Mouse (Mus musculus): Measurements from ENCODE around the gene Gm20604. TPM values are rescaled to one million over a fixed set of nuclear protein-coding genes. Genes with fewer than 3 reads are reported as not detected.

Gm20604 gene
- polyA plus RNA-seq, 1 experiment from 2014 or later: 23.6 TPM

DNA sequence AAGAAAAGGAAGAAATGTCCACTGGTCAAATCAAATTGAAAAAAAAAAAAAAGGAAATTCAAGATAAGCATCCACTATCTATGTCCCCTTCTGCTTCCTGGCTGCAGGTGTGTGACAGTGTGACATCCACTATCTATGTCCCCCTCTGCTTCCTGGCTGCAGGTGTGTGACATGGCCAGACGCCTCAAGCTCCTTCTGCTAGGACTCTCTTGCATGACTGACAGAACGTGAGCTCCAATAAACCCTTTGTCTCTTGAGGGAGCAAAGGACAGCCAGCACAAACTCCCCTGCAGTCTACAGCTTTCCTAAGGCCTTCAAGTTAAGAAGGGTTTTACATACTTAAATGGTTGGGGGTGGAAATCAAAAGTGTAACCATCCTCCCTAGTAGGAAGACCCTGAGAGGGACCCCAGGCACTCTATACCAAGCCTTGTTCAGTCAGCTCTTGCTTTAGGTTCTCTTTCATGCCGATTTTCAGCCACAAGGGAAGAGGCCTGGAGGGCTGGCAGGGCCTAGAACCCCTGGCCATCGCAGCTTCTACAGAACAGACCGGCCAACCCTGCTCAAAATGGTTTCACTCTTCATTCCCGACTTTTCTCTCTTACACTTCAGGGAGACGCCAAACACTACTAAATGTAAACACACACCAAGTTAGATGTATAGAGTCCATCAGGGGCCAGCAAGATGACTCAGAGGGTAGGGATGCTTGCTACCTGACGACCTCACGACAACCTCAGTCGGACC lies 43.6 kb downstream of the Gm20604 start:
- H3K27me3 ChIP-seq: no peaks in the 10 kb centered on the region
- no peak overlapping the region for H3K9ac ChIP-seq
- no peak for ATAC-seq (ENCODE audit: insufficient number of reproducible peaks, low FRiP score, low TSS enrichment, low read depth)
- H3K27ac ChIP-seq: no peak overlapping the region
- H3K9me3 ChIP-seq: no peaks in the 10 kb centered on the region
- no peak overlapping the region for H3K4me3 ChIP-seq
- H3K36me3 ChIP-seq: no peaks in the 10 kb centered on the region
- H3K4me2 ChIP-seq: no peak overlapping the region
- WGBS: 82% methylated on average over 10 of the region's 10 CpGs
- peaks cover 12% of the 10 kb centered on the region; the same call in 1 of the 2 replicates for H3K4me1 ChIP-seq

DNA sequence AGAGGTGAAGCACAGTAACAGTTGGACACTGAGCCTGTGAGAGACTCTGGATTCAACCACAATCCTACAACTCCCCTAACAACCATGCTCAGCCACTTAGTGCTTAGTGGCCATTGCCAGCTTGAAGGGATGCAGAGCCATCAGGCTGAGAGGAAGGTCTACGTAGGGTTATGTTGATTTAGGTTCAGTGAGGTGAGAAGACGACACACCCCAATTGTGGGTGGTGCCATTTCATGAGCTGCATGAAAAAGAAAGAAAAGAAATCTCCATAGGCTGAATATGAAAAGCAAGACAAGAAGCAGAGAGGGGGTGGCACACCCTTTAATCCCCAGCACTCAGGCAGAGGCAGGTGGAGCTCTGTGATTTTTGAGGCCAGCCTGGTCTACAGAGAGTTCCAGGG lies 44.4 kb downstream of the Gm20604 start:
- Histone ChIP-seq H3K9me3 (no peaks in the 10 kb centered on the region), H3K9ac (no peak overlapping the region), H3K4me3 (no peak overlapping the region), H3K4me2 (no peak overlapping the region), H3K4me1 (peaks cover 7% of the 10 kb centered on the region; the same call in 1 of the 2 replicates), H3K36me3 (no peaks in the 10 kb centered on the region), H3K27me3 (no peaks in the 10 kb centered on the region), H3K27ac (no peak overlapping the region)
- 68% methylated on average over 2 of the region's 2 CpGs for WGBS
- ATAC-seq (ENCODE audit: insufficient number of reproducible peaks, low FRiP score, low TSS enrichment, low read depth): no peak

DNA sequence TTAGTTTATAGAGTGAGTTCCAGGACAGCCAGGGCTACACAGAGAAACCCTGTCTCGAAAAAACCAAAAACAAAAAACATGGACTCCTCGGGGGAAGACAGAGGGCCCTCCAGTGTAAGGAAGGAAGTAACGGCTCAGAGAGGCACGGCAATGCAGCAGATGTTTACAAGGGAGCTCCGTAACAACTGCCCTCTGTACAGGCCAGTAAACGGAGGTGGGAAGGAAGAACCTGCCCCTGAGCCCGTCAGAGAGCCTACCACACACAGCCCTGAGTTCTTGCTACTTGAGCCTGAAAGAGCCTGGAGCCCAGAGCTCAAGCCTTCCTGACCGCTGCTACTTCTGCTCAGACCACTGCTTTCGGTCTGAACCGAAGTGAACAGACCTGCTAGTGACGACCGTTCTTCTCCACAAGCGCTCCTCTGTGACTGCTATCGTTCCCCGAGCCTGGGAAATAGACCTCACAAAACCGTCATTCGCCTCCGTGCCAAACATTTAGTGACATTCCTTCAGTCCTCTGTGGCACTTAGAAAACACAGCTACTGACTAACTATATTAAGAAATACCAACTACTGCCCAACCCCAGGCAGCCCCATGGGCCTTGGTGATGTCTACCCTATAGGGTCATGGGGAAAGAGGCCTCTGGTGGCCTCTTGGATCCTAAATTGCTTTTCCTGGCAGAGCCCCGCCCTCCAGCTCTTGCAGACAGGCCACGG lies 45.2 kb downstream of the Gm20604 start:
- H3K27ac ChIP-seq: peak overlapping the region; percentile 33; the same call in 1 of the 2 replicates
- peak overlapping the region; percentile 20; the same call in 1 of the 2 replicates for H3K4me2 ChIP-seq
- no peaks in the 10 kb centered on the region for H3K27me3 ChIP-seq
- H3K9ac ChIP-seq: no peak overlapping the region
- 46% methylated on average over 20 of the region's 20 CpGs for WGBS
- ATAC-seq (ENCODE audit: insufficient number of reproducible peaks, low FRiP score, low TSS enrichment, low read depth): no peak
- no peaks in the 10 kb centered on the region for H3K9me3 ChIP-seq
- H3K4me3 ChIP-seq: no peak overlapping the region
- H3K4me1 ChIP-seq: peaks cover 7% of the 10 kb centered on the region; the same call in 1 of the 2 replicates
- H3K36me3 ChIP-seq: no peaks in the 10 kb centered on the region

DNA sequence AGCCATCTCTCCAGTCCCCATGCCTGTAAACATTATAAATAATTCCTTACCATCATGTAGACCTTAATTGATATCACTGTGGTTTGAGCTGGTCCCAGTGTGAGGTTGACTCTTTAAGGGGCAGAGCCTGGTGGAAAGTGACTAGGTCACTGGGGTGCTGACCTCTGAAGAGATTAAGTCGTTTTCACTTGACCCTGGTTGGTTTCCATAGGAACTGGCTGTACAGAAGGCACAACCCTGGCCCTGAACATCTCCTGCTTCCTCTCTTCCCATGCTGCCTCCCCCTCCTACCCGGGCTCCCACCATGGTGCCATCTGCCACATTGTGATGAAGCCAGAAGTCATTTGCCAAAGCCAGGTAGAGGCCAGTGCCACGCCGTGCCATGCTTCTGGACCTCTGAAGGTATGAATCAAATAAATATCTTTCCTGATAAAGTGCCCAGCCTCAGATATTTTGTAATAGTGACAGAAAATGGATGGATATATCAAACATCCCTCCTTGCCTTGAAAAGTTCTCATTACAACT lies 47.6 kb downstream of the Gm20604 start:
- no peak for ATAC-seq (ENCODE audit: insufficient number of reproducible peaks, low FRiP score, low TSS enrichment, low read depth)
- no peak overlapping the region for H3K9ac ChIP-seq
- peaks cover 7% of the 10 kb centered on the region; the same call in 1 of the 2 replicates for H3K4me1 ChIP-seq
- H3K27ac ChIP-seq: no peak overlapping the region
- no peak overlapping the region for H3K4me2 ChIP-seq
- WGBS: 61% methylated on average over 4 of the region's 4 CpGs
- no peaks in the 10 kb centered on the region for H3K9me3 ChIP-seq
- no peak overlapping the region for H3K4me3 ChIP-seq
- peaks cover 7% of the 10 kb centered on the region; the same call in 1 of the 2 replicates for H3K27me3 ChIP-seq
- no peaks in the 10 kb centered on the region for H3K36me3 ChIP-seq

DNA sequence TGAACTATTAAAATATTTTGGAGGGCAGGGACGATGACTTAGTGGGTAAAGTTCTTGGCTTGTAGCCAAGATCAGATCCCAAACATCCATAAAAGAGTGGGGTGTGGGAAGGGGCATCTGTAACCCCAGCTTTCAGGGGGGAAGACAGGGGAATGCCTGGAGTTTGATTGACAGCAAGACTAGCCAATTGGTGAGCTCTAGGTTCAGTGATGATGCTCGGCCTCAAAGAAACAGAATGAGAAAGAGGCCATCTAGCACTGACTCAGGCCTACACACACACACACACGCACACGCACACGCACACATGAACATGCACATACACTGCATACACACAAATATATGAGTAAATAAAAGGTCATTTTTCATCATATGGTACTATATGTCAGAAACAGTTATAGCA lies 48.6 kb downstream of the Gm20604 start:
- no peak for ATAC-seq (ENCODE audit: insufficient number of reproducible peaks, low FRiP score, low TSS enrichment, low read depth)
- Histone ChIP-seq H3K4me2 (no peak overlapping the region), H3K4me1 (peaks cover 13% of the 10 kb centered on the region; the same call in 1 of the 2 replicates), H3K9ac (no peak overlapping the region), H3K36me3 (no peaks in the 10 kb centered on the region), H3K4me3 (no peak overlapping the region), H3K27ac (no peak overlapping the region), H3K9me3 (no peaks in the 10 kb centered on the region), H3K27me3 (peaks cover 7% of the 10 kb centered on the region; the same call in 1 of the 2 replicates)
- WGBS: 74% methylated on average over 5 of the region's 5 CpGs

DNA sequence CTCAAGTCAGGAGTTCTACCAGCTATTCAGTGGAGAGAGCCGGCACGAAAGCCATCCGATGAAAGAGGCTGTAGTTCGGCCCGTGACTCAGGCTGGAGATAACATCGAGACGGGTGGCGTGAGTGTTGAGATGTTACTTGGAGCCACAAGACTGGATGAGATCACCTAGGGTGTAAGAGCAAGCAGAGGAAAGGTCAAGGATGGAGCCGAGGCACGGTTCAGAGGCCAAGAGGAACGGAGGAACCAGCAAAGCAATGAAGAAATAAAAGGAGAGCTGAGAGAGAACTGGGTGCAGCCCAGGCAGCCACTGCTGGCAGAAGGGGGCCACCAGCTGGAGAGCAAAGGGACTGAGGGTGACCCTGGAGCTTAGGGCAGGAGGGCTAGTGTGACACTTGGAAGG lies 50.3 kb downstream of the Gm20604 start:
- H3K27ac ChIP-seq: no peak overlapping the region
- H3K36me3 ChIP-seq: no peaks in the 10 kb centered on the region
- H3K4me2 ChIP-seq: no peak overlapping the region
- no peak overlapping the region for H3K9ac ChIP-seq
- 84% methylated on average over 11 of the region's 11 CpGs for WGBS
- no peak overlapping the region for H3K4me3 ChIP-seq
- no peak for ATAC-seq (ENCODE audit: insufficient number of reproducible peaks, low FRiP score, low TSS enrichment, low read depth)
- H3K27me3 ChIP-seq: peaks cover 7% of the 10 kb centered on the region; the same call in 1 of the 2 replicates
- peaks cover 20% of the 10 kb centered on the region for H3K4me1 ChIP-seq
- no peaks in the 10 kb centered on the region for H3K9me3 ChIP-seq

DNA sequence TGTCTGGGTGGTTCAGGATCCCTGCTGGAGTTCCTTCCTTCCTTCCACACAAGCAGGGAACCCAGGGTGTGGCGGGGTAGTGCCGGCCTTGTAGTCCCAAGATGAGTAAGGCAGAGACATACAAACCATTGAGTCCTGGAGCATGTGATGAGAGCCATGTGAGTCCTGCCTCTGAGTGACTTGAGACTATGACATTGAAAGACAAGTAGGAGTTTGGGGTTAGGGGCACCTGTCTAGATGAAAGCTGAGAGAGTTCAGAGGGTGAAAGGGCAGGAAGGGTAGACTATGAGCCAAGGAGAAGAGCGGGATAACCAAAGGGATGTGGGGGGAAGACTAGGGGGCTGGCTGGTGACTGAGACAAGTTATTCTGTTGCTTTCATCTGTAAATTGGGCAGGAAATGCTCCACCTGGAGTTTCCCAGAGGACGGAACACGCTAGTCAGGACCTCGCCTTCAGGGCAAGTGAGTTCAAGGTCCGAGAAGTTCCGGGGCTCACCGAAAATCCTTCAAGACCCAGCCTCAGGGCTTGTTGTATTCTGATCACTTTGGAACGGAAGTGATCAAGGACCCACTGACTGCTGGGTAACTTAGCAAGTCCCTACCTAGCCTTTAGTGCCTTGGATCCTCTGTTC lies 51.5 kb downstream of the Gm20604 start:
- WGBS: 78% methylated on average over 10 of the region's 10 CpGs
- ATAC-seq (ENCODE audit: insufficient number of reproducible peaks, low FRiP score, low TSS enrichment, low read depth): no peak
- H3K27ac ChIP-seq: no peak overlapping the region
- H3K9me3 ChIP-seq: no peaks in the 10 kb centered on the region
- no peak overlapping the region for H3K9ac ChIP-seq
- H3K4me3 ChIP-seq: no peak overlapping the region
- no peaks in the 10 kb centered on the region for H3K36me3 ChIP-seq
- peaks cover 33% of the 10 kb centered on the region for H3K4me1 ChIP-seq
- peaks cover 7% of the 10 kb centered on the region; the same call in 1 of the 2 replicates for H3K27me3 ChIP-seq
- H3K4me2 ChIP-seq: no peak overlapping the region

DNA sequence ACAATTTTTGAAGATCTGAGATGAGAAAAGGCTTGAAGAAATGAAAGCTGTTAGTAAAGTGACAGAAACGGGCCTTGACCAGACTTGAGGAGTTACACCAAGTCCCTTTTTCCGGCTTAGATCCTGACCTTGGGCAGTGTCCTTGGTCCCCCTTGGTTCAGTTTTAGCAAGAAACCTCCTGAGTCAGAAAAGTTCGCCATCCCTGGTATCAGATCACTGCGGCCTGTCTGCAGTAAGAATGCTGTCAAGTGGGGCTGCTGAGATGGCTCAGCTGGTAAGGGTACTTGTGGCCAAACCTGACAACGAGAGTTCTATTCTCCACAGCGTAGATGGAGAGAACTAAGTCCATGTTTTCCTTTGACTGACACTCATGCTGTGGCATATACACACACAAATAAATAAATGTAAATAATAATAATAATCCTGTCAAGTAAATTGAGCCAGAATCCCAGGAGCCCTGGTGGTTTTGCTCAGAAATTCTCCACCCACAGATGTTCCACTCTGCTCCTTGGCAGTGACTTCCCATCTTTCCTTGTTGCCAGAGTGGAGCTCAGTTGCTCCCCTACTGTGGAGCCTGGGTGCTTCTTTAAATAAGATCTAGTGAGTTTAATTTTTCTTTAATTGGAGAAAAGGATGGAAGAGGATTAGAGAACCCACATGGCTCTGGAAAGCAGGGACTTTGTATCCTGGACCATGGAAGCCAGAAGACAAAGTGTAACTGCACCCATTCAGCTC lies 52.4 kb downstream of the Gm20604 start:
- peaks cover 35% of the 10 kb centered on the region for H3K4me1 ChIP-seq
- H3K4me3 ChIP-seq: peak overlapping the region; percentile 71; the same call in 1 of the 2 replicates
- 79% methylated on average over 6 of the region's 6 CpGs for whole genome bisulfite sequencing
- no peaks in the 10 kb centered on the region for H3K9me3 ChIP-seq
- no peaks in the 10 kb centered on the region for H3K36me3 ChIP-seq
- H3K4me2 ChIP-seq: no peak overlapping the region
- peaks cover 7% of the 10 kb centered on the region; the same call in 1 of the 2 replicates for H3K27me3 ChIP-seq
- H3K27ac ChIP-seq: no peak overlapping the region
- no peak for ATAC-seq (ENCODE audit: insufficient number of reproducible peaks, low FRiP score, low TSS enrichment, low read depth)
- H3K9ac ChIP-seq: no peak overlapping the region

DNA sequence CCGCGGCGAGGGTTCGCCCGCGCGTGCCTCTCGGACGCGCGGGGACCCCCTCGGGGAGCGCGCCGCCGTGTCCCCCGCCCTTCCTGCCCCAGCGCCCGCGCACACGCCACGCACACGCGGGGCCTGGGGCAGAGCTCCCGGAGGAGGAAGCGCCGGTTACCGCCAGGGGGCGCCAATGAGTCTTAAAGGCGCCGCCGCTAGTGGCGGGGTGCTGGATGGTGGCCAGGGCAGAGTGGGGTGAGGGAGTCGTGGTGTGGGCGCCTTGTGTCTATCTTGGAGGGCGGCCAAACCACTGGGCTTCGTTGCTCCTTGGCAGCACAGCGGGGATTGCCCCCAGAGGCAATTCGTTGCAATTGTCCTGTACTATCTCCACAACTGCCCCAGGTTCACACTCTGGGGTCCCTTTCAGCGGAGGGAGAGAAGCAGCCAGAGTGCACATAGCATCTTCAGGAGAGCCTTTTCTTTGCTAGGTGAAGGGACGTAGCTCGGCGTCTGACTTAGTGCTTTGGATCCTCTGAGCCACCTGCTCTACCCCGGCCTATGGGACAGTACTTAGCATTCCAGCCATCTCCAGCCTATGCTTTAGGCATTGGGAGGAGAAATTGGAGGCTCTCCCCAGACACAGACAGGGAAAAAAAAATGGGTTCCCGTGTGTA lies 53.1 kb downstream of the Gm20604 start:
- H3K4me3 ChIP-seq: peak overlapping the region; percentile 71
- ATAC-seq (ENCODE audit: insufficient number of reproducible peaks, low FRiP score, low TSS enrichment, low read depth): peak; percentile 40
- H3K4me2 ChIP-seq: peak overlapping the region; percentile 94
- no peaks in the 10 kb centered on the region for H3K36me3 ChIP-seq
- peaks cover 42% of the 10 kb centered on the region for H3K4me1 ChIP-seq
- H3K9ac ChIP-seq: peak overlapping the region; percentile 86
- WGBS: 2% methylated on average over 45 of the region's 45 CpGs
- H3K27ac ChIP-seq: peak overlapping the region; percentile 91
- peaks cover 7% of the 10 kb centered on the region; the same call in 1 of the 2 replicates for H3K27me3 ChIP-seq
- no peaks in the 10 kb centered on the region for H3K9me3 ChIP-seq

DNA sequence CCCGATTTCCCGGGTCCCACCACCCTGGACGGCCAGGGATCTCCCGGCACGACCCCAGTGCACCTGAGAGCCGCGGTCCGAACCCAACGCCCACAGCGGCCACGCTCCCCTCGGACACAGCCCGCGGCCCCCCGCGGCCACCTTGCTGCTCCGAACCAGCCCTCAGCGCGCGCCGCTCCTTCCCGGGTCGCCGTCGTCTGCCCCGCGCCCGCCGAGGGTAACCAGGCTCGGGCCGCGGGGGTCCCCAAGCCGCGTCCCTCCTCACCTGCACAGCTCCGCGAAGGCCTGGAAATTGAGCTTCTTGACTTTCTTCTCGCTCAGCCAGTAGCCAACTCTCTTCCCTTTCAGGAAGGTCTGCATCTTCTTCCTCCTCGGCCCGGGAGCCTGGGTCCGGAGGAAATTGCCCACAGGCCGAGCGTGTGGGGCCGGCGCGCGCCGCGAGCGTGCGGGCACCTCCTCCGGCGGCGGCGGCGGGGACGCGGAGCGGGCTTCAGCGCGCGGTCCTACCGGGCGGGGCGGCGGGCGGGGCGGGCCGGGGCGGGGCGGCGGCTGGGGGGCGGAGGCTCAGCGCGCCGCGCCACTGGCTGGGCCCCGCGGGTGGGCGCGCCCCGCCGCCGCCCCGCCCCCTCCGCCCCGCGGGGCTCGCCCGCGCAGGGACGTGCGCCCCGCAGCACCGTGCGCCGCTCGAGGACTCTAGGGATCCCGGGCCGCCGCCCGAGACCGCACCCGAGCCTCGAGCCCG lies 53.8 kb downstream of the Gm20604 start, which contains the start of gene Itpk1:
Itpk1 (minus strand) TSS at position 474 of the 742 bp plus-strand sequence.
- under 1% methylated on average over 81 of the region's 105 CpGs for WGBS

More for the DNA sequence above, 53.8 kb downstream of the Gm20604 start, which contains the start of gene Itpk1:
- Histone ChIP-seq H3K4me2 (peak within 1 kb of the TSS; percentile 94), H3K4me1 (peaks cover 44% of the 10 kb centered on the region), H3K4me3 (peak within 1 kb of the TSS; percentile 71), H3K9me3 (no peaks in the 10 kb centered on the region), H3K27me3 (peaks cover 7% of the 10 kb centered on the region; the same call in 1 of the 2 replicates), H3K9ac (peak within 1 kb of the TSS; percentile 86), H3K27ac (peak within 1 kb of the TSS; percentile 91), H3K36me3 (no peaks in the 10 kb centered on the region)
- peak; percentile 85 for ATAC-seq (ENCODE audit: insufficient number of reproducible peaks, low FRiP score, low TSS enrichment, low read depth)

Data from limb, embryonic 15.5 days (tissue).